Mouse (Mus musculus): ENCODE measurements around the gene 9430007A20Rik.
"Not testable (repeated sequence)": the region's sequence is repeated elsewhere in the genome, so short reads cannot be mapped to it uniquely, and the experiment has no call there.

9430007A20Rik gene

GRCm38 (mm10) chr4:144519522-144519921 is at the start of gene 9430007A20Rik:
Gene 9430007A20Rik (plus strand): TSS chr4:144519822.
- no peak for DNase-seq

- no peak for DNase-seq
Measured at GRCm38 (mm10) chr4:144493331-144493730, 26.3 kb upstream of the 9430007A20Rik start.

DNA sequence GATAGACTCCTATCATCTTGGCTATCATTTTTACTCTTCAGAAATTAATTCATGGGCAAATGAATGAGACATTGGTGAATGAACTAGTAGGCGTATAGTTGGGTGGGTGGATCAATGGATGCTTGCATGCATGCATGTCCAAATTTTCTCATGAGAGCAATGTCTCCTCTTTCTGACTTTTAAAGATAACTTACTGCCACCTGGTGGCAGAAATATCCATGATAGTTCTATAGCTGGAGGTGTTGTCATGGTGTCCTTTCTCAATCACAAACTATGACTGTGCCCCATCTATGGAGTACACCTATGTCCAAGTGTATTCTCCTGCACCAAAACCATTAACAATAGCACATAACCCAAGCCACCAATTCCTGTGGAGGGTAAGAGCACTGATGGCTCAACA is 13.1 kb upstream of the 9430007A20Rik start:
- DNase-seq, result no peak

DNA sequence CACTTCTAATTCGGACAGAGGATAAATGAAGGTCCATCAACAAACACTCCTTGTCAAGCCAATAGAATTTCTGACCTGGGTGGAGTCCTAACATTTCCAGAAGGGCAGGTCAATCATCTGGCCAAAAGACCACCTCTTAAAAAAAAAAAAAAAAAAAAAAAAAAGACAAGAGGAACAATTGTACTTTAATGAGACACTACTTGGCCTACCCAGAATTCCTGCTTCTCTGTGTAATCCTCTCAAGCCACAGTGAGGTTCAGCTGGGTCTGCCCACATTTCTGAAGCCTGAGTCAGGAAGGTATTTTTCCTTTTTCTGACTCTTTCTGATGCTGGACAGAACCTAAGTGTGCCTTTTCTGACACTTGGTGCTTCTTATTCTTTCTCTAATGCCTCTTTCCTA is 25.1 kb downstream of the 9430007A20Rik start:
- no peak for DNase-seq

DNA sequence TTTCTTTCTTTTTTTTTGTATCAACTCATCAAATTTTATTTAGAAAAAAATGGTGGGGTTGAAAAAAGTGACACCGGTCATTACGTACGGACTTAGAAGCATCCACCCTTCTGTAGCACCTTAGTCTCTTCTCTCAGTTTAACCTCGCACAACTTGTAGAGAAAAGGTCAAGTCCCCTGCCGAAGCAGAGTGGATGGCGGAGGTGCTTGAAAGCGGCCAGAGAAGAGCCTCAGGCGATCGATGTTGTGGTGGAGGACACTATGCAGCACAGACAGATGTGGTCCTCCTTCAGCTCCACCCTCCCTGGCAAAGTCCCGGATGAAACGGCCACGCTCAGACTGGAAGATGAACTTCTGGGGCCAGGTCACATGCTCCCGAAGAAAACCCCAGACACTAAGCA is 25.7 kb downstream of the 9430007A20Rik start:
- not testable (repeated sequence) for DNase-seq

DNA sequence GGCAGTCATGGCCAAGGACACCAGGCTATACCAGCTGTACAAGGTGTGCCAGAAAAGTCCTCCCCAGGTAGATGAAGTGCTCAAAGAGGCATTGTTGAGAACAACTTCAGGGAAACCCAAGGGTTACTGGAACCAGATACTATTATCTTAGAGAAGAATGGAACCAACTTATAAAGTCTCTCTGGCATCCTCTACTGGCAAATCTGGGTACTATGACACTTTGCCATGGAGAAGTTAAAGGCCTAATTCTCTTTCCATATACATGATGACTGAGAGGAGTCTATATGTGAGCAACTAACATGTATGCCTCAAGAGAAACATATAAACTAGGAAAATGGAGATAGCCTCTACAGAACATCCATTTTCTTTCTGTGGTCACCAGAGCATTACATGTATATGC is 31.5 kb downstream of the 9430007A20Rik start:
- DNase-seq, result no peak

DNA sequence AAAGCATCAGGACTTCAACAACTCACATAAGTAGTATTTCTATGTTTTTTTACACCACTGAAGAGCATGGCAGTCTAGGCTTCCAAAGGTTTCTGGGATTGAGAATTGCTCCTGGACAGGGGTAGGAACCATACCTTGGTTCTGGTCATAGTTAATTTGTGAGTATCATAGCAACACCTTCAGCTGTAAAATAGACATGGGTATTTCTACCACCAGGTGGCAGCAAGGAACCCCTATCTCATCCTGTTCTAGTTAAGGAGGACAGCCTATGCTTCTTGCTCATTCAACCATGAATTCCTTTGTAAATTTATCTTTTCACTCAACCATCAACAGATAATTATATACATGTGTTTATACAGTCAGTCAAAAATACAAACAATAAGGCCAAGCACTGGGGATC is 40.2 kb downstream of the 9430007A20Rik start:
- DNase-seq, result no peak

DNA sequence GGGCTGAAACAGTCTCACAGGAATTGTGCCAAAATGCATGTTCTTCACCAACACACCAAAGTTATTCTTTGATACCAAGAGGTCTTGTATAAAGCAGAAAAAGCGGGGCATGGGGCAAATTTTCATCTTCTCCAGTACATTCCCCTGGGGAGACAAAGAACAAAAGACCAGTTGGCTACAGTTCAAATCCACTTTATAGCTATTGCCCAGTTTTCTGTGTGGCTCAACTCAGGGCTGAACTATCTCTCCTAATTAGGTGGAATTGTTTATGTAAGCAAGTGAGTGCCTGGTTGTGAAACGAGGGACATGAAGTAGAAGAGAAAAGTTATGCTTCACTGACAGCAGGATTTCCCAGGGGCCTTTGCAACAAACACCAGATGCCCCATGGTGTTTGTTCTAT is 41.6 kb downstream of the 9430007A20Rik start:
- no peak for DNase-seq

DNA sequence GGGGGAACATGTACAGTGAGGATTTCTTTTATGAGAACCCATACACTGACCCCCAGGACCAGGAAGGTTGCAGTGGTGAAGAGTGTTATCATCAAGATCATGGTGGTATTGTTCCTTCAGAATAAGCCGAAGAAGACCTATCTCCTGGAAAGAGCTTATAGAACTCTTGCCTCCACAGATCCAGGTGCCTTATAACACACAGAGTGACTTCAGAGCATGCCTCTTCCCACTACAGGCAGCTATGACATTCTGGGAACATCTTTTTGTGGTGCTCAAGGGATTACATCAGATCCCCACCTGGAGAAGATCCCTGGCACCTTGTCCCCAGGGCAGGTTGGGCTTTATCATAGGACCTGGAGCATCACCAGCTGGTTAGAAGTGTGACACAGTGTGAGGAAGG is 45.4 kb downstream of the 9430007A20Rik start, which contains the start of gene Gm13124:
Gm13124 (minus strand) TSS at position 101 of the 400 bp plus-strand sequence.
- no peak for DNase-seq

- no peak for DNase-seq
Measured at GRCm38 (mm10) chr4:144567752-144568151, 48.1 kb downstream of the 9430007A20Rik start.
